Mouse (Mus musculus) midbrain, embryonic 16.5 days (tissue): Measurements from ENCODE around the gene Gm28308. TPM values are rescaled to one million over a fixed set of nuclear protein-coding genes. Genes with fewer than 3 reads are reported as not detected.

Source experiments
- microRNA counts: library from miRNA; unstranded; fragments of <30 nt; microRNA quantifications from one replicate; lab custom pipeline; 2016
- microRNA-seq: library from miRNA; unstranded; fragments of <30 nt; microRNA quantifications from one replicate; pipeline ENCODE4, GENCODE M21; 2017
- polyA plus RNA-seq: library from polyadenylated mRNA; unstranded; fragments of >200 nt; fragmentation: Nextera tagmentation; extraction: Ambion mirVana; gene quantifications from 2 replicates; pipeline ENCODE4 v1.2.1, GENCODE M21; 2015

Gm28308 gene
- polyA plus RNA-seq, 1 experiment from 2014 or later = not detected

MicroRNAs within 50 kb of the gene (microRNA counts, 519-probe panel; counts per million panel counts)
- microRNA mmu-miR-196b (lab: Ali Mortazavi, UCI) = 386 counts per million, percentile 18 among the panel's probes with 10 or more counts

Small RNA genes lying within 50 kb of the gene (microRNA-seq; reads per million reads assigned to microRNA genes)
- 22.2 reads per million, percentile 38 among the genes with 10 or more reads in this experiment for gene Mir196b

Other genes starting within 250 kb of the Gm28308 start
- gene Skap2, start 200.8 kb downstream of the Gm28308 start, polyA plus RNA-seq = 4.8 and 7.0 TPM in 2 replicates
- 0.20 TPM in 1 of 2 replicates, not detected in the other for gene Hoxa1, start 55.0 kb downstream of the Gm28308 start, polyA plus RNA-seq
- 0.10 and 0.22 TPM in 2 replicates for gene Hoxa2, start 48.5 kb downstream of the Gm28308 start, polyA plus RNA-seq
- not detected in 2 replicates for gene 5730596B20Rik, start 35.8 kb downstream of the Gm28308 start, polyA plus RNA-seq
- not detected in 2 replicates for gene Hoxa4, start 21.6 kb downstream of the Gm28308 start, polyA plus RNA-seq
- gene Hoxa5, start 8.8 kb downstream of the Gm28308 start, polyA plus RNA-seq = 0.21 TPM in 1 of 2 replicates, not detected in the other
- not detected in 2 replicates for gene Hoxa6, start 4.6 kb downstream of the Gm28308 start, polyA plus RNA-seq
- gene Hoxa3, start within 50 bp of the Gm28308 start, polyA plus RNA-seq = not detected in 2 replicates
- not detected in 2 replicates for gene Hoxa7, start 8.5 kb upstream of the Gm28308 start, polyA plus RNA-seq
- not detected in 2 replicates for gene Hoxa9, start 17.8 kb upstream of the Gm28308 start, polyA plus RNA-seq
- gene Hoxa10, start 27.5 kb upstream of the Gm28308 start, polyA plus RNA-seq = not detected in 2 replicates
- not detected in 2 replicates for gene Hoxa11, start 32.5 kb upstream of the Gm28308 start, polyA plus RNA-seq
- gene Hoxa13, start 47.5 kb upstream of the Gm28308 start, polyA plus RNA-seq = not detected in 2 replicates
- gene Evx1, start 100.2 kb upstream of the Gm28308 start, polyA plus RNA-seq = 0.46 and 0.48 TPM in 2 replicates